Mouse (Mus musculus): Measurements from ENCODE around the gene Ivd.

The Ivd gene

DNA sequence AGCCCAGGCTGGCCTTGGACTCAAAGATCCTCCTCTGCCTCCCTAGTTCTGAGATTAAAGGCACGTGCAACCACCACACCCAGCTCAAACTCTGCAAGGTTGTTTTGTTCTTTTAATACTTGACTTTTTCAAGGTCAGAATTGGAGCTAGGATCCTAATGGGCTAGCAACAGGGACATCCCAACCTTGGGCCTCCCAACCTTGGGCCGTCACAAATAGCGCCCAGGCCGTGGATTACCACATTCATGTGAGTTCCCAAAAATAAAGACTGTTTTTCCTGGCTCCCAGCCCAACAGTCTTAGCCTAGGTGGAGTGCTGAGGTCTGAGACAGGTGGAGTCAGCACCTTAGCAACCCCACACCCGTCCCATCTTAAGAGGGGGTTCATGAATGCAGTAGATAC is 20.2 kb downstream of the Ivd start:
- CTCF ChIA-PET: interaction anchor here (0.5 to 2.2 kb wide), 5 partner anchors 24 to 141 kb away, joined by 3 to 10 read pairs (median 6); no protein-coding TSS in a partner anchor

DNA sequence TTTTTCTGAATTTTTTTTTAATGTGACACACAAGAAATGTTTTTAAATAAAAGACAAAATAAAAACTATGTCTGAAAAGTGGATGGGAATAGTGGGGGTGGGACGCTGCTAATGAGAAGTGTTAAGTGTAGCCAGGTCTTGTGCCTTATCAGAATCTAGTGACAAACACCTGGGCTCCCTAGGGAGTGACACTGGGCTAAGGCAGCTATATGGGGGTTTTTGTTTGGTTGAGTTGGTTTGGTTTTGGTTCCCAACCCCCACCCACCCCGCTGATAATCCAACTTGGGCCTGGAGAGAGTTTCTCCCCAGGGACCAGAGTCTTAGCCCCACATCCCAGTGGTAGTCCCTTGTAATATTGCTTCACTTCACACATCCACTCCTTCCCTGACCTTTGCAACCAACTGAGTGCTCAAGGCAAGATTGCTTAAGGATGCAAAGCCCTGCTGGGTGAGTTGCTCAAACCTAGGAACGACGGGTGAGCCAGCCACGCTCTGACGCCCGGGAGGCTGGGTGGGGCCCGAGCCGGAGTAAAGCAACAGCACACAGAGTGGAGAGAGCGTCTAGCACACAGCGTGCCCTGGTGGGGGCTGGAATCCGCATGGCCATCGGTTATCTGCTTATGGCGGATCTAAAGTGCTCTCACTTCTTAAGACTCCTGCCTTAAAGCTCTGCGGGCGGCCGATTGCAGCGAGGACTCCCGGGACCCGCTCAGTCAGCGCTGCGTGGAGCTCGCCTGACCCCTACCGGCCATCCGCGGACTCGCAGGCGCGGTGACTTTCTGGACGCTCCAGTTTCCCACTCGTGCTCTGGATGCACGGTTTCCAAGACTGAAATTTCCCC is 21.3 kb downstream of the Ivd start:
- CTCF ChIA-PET: interaction anchor here (0.6 to 2.2 kb wide), 7 partner anchors 23 to 243 kb away, joined by 3 to 10 read pairs (median 4); no protein-coding TSS in a partner anchor

DNA sequence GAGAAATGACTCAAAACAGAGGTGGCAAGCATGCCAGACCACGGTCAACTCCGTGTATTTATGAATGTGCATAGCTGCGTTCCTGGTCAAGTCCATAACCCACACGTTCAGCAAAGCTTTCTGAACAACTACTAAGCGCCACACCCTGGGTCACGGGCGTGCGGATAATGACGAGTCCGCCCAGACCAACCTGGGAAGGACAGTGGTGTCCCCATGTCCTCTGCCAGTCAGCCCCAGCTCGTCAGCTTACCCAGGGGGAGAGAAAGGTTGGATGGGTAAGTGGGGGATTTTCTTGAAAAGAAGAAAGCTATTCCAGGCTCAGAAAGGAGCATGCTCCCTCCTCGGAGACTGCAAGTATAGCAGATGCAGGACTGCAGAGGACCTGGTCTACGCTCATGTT is 25.7 kb downstream of the Ivd start:
- CTCF ChIA-PET: interaction anchor here (0.7 to 0.9 kb wide), 2 partner anchors 27 to 187 kb away, joined by 3 read pairs; no protein-coding TSS in a partner anchor

DNA sequence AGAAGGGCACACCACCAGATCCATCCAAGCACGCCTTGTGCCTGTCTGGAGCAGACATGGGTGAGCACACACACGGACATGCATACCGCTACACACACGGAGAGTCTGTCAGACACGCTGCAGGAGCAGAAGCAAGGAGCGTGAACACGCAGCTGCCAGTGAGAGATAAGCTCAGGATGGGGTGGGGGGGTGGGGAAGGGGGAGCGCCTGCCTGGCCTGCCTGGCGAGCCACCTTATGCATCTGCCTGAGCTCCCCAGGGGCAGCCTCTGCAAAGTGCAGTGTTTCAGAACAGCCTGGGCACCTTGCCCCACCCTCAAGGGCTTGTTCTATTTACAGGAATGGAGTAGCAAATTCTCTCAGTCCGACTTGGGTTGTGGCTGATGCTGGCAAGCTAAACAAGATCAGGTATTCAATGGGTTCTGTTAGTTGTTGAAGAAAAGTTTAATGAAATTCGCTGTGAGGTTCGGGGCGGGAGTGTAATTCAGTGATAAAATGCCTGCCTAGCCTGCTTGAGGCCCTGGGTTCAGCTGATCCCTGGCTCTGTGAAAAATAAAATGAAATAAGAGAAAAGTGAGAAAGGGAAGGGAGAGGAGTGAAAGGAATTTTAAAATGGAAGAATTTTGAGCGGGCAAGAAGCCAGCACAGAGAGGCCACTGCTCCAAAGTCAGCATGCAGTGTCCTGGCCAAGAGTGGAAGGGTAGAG is 26.2 kb downstream of the Ivd start:
- CTCF ChIA-PET: interaction anchor here (0.7 to 0.9 kb wide), 2 partner anchors 26 to 188 kb away, joined by 3 read pairs; no protein-coding TSS in a partner anchor

DNA sequence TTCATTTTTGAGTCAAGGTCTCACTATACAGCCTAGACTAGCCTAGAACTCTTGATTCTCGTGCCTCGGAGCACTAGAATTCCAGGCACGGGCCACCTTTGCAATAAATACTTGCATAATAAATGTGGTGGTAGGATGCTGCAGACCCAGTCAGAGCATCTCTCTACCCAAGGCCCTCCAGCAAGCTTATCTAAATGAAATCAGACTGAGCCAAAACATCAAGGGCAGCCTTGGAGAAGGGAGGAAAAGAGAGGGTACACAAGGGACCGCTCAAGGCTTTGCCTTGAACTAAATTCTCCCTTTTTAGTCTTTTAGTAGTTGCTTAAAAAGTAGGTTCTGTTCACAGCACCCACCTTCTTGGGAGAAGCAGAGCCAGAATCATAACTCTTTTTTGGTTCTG is 29.4 kb downstream of the Ivd start:
- CTCF ChIA-PET: no interaction called here

DNA sequence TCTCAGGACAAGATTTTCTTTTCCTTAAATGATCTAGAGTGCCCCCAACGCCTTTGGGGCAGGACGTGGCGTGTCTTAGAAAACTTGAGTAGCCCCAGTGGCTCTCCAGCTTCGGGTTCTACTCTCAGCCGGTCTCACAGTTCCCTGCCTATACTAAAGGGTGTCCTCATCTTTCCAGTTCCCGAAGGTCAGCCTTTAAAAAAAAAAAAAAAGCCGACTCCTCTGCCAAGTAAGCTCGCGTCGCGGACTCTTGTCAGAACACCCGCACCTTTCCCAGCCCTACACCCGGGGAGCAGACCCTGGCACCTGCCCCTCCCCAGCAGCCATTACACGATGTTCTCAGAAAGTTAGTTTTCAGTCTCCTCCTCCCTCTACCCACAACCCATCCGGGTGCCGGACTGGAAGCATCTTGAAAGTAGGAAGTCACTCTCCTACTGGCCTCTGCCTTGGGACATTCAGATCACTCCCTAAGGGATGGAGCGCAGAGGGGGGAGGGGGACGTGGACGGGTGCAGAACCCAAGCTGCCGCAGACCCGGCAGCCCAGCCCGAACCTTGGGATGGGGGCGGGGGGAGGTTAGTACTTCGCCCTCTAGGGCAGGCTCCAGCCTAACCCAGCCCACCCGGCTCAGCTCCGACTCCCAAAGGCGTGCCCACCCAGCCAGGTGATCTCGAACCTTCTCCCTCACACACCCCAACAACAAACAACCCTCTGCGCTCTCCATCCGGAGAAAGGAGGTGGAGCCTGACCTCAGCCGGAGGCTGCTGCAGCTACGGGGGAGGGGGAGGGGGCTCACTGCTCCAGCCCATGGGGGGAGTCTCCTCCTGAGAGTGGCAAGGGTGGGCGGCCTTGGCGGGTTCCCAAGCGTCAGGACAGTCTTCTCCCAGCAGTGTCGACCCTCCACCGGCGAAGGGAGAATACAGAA is 34.5 kb downstream of the Ivd start:
- CTCF ChIA-PET: interaction anchor here (0.5 to 0.6 kb wide), 2 partner anchors 45 to 233 kb away, joined by 3 to 5 read pairs; no protein-coding TSS in a partner anchor

DNA sequence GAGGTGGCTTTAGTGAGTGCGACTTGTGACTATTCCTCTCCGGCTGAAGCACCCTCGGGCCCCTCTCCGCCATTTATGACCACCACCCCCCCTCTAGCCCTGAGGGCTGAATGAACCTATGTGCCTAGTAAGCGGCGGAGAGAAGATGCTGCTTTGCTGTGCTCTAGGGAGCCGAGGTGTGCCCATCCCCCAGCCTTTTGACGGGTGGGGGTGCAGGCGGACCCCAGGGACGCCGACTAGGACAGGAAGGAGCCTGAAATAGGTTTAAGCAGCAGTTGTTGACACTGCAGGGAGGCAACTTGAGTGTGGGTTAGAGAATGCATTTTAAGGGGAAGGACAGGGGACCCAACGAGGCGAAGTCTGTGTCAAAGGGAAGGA is 35.1 kb downstream of the Ivd start:
- CTCF ChIA-PET: interaction anchor here (0.5 kb wide), 1 partner anchor 233 kb away, joined by 3 read pairs; no protein-coding TSS in a partner anchor

DNA sequence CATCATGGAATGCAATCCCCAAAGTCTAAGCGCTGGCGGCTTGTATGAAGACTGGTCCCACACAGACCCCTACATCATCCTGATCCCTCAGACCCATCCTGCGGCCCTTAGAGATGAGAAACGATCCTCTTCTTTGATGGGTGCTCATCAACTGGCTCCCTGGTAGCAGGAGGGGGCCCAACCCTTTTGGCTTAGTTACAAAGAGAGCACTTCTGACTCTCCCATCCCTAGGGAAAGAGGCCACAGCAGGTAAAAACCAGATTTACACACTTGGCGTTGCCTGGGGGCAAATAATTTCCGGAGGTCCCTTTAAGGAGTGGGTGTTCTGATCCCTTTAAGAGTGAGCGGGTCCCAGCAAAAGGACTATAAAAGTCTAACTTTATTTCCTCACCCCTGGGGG is 35.6 kb downstream of the Ivd start:
- CTCF ChIA-PET: interaction anchor here (1.0 kb wide), 1 partner anchor 69 kb away, joined by 4 read pairs; no protein-coding TSS in a partner anchor

DNA sequence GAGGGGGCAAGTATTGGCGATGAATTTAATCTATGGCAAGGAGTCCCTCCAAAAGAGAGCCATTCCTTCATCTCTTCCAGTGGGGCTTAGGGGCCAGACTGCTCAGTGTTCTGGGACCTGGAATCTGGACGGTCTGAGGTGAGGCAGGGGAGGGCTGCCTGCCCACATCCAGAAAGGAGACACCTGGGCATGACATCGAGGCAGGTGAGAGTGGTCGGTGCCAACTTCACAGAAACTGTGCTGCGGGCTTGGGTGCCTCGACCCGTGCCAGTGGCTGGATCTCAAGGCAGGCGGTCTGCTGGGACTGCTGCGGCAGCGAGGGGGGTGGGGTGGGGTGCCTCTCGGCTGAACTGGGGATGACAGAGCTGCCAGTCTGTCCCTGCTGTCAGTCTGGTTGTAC is 36.1 kb downstream of the Ivd start:
- CTCF ChIA-PET: interaction anchor here (1.0 kb wide), 1 partner anchor 69 kb away, joined by 4 read pairs; no protein-coding TSS in a partner anchor

DNA sequence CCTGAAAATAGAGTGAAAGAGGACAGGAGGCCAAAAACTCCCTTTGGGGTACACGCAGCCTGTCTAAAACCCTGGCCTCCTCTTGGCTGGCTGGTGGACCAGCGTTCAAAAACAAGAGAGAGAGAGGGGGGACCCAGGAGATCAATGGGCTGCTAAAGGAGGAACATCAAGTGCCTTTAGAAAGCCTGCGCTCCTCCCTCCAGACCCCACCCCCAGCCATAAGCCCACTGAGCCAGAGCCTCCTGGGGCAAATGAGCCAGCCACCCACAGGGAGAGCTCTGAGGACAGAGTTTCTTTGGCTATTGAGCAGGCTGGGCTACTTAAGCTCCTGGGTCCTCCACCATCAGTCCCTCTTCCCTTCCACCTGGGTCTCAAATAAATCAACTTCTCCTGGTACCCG is 37.0 kb downstream of the Ivd start:
- CTCF ChIA-PET: no interaction called here

DNA sequence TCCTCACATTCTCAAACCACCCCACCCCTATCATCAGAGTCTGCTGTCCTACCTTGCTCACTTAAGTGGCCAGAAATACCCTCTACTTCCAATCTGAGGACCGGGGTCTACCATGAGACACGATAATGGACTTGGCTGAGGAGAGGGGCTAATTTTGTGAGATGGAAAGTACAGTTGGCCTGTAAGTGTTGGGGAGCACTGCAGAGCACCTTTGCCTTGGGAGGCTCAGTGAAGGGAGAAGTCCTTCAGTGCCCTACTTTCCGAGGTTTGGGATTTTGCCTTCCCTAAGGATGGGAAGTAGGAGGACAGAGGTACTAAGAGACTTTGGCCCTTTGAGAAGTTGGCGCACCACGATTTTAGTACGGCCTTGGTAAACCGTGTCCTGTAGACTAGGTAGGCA is 37.6 kb downstream of the Ivd start:
- CTCF ChIA-PET: no interaction called here

DNA sequence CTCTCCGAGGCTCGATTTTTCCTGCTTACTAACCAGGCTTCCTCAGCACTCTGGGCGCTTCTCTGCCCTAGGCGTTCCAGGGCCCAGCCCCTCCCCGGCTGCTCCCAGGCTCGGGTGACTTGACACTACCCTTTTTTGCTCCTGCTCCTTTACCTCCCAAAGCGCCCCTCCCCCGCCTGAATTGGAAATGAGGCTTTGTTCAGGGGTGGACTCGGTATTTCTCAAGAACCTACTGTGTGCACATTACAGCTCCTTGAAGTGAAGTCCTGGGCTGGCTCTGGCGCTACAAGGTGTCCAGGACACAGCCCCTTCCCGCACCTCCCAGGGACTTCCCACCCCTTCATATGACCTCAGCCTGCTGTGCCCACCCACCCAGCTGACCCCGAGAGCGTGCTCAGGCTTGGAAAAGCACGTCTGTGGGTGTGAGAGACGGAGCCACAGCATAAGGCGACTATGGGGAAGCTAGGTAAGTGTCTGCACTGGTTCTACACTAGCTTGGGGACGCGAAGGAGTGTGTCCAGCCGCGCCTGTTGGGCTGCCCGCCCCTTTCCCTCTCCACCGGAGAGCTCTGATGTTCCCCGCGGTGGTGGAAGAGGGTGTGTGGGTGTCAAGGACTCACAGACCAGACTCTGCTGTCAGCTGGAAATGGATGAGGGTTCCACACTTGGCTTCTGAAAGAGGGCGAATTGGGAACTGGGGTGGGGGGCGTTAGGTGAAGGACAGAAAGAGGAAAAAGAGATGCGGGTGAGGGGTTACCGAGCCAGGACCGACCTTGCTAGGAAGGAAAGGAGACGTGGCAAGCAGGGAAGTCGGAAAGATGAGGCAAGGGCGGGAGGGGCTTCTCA is 38.4 kb downstream of the Ivd start, which contains the start of gene Bahd1:
Gene Bahd1 (plus strand): TSS at position 397 of the 845 bp plus-strand sequence.
- CTCF ChIA-PET: interaction anchor here (0.6 kb wide), 2 partner anchors 144 to 204 kb away, joined by 3 read pairs; no protein-coding TSS in a partner anchor

DNA sequence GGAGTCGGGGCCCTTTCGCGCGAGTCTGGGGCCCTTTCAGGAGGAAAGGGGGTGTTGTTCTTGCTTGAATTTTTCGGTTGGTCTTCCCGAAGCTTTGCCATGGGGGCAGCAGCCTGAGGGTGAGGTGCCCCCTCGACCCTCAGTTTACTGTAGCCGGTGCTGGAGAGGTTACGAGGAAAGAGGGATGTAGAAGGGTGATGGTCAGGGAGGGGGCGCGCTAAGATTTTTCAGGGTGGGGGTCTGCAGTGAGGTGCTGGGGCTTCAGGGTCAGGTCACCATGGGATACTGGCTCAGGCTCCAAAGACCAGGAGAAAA is 39.0 kb downstream of the Ivd start:
- CTCF ChIA-PET: interaction anchor here (0.7 kb wide), 1 partner anchor 226 kb away, joined by 4 read pairs; no protein-coding TSS in a partner anchor

DNA sequence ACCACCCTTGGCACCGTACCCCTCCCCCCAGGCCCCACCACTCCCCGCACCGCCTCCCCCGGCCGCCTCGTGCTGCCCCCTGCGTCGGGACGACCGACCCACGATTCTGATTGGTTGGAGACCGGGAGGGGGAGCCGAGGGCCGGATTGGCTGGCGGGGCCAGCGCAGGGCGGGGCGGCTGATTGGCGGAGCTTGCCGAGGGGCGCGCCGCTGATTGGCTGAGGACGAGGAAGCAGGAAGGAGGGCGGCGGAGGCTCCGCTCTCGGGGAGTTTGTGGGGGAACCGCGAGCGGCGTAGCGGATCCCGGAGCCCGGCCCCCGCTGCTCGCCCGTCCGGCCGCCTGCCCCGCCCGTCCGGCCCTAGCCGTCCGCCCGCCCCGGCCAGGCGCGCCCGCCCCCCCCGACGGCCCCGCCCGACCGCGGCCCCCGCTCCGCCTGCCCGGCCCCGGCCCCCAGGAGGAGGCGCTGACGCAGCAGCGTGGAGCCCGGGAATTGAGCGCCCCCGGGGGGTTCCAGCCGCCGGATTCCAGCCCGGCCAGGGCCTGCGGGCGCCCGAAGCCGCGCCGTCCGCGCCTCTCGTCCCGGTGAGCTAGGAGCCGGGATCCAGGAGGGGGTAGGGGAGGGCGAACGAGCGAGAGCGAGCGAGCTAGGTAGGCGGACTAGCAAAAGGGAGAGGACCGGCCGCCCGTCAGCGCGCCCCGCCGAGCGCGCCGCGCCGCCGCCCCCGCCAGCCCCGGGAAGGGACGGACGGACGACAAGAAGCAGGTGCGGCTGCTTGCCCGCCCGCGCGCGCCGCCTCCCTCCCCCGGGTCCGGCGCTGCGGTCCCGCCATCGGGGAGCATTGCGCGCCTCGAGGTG is 39.6 kb downstream of the Ivd start:
- CTCF ChIA-PET: interaction anchor here (0.6 to 0.7 kb wide), 3 partner anchors 205 to 339 kb away, joined by 4 to 18 read pairs (median 7); no protein-coding TSS in a partner anchor

DNA sequence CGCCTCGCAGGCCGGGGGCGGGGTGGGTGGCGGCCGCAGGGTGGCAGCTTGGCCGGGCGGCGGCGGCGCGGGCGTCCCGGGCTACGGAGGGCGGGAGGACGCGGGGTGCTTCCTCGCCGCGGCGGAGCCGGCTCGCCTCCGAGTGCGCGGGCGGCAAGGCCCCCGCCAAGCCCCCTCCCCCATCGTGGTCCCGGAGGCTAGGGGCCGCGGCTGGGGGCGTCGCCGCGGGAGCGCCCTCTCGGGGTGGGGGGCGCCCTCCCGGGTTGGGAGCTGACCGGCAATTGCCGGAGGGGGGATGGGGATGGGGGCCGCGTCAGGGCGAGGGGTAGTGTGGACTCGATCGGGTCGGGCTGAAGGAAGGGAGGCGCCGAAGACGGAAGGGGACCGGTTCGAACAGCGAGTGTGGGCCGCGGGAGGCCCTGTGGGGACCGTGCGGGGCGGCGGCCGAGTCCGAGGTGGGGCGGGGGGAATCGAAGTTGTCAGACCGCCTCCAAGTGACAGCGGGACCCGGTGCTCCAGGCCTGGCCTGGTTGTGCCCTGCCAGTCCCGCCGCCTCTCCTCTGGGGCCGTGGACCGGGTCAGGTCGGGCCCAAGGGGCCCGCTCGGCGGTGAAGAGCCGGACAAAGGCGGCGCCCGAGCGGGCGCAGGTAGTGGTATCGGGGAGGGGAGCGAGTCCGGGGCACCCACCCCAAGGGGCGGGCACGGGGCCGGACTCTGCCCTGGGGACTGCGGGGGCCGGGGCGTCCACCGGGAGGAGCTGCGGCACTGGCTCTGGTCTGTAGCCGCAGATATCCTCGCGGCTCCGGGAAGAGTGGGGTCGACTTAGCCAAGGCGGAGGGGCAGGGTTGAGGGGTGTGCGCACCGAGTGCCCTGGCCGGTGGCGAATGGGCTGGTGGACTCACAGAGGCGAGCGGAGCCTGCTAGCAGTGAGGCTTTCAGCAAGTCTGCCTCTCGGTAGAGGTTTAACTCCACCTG is 40.6 kb downstream of the Ivd start:
- CTCF ChIA-PET: interaction anchor here (0.6 to 0.7 kb wide), 2 partner anchors 205 to 340 kb away, joined by 7 to 18 read pairs; no protein-coding TSS in a partner anchor

DNA sequence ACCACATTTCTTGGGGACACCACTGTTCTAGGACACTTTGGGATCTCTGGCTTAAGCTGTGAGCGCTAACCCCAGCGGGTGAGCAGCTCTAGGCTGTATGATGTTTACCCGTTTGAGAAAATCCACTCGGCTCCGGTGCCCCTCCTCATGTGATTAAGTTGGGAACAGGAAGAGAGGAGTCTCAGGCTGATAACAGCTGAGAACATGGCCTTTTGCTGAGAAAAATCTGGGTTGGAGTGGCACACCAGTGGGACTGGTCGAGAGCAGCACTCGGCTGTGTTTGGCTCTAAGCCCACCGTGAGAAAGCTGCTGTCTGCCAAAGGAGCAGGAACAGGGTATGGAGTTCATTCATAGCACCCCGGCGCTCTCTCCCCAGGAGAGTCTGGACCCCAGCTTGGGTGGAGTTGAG is 41.6 kb downstream of the Ivd start:
- CTCF ChIA-PET: interaction anchor here (1.4 kb wide), 1 partner anchor 19 kb away, joined by 3 read pairs; no protein-coding TSS in a partner anchor

DNA sequence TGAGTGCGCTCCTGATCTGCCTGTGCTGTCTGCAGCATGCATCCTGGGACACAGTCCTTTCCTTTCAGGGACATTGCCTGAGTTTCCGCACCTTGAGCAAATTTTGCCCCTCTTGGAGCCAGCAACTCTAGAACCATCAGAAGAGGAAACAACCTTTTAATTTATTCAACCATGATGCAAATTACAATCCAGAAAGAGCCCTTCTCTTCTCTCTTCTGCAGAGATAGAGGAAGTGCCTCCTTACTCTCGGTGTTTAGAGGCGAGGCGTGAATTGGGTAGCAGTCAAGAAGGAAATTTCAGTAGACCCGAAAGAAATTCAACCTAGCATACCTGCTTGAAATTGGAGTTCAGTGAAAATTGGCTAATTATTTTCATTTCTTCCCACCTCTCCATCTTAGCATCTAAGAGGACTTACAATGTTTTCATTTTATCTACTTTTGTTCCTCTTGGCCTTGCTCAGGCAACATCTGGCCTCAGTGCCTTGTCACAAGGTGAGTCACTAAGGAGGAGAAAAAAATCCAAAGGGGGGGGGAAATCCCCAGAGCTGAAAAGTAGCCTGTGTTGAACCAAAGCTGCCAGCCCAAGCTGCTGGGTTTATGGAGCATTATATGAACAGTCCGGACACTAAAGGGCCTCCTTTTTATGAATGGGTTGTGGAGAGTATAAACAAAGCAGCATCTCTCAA is 43.8 kb downstream of the Ivd start:
- CTCF ChIA-PET: interaction anchor here (0.6 kb wide), 1 partner anchor 23 kb away, joined by 6 read pairs; no protein-coding TSS in a partner anchor

Measured in spleen, embryonic (tissue).